ENCODE assay signal across 8 mouse cellular contexts in the genomic region with DNA sequence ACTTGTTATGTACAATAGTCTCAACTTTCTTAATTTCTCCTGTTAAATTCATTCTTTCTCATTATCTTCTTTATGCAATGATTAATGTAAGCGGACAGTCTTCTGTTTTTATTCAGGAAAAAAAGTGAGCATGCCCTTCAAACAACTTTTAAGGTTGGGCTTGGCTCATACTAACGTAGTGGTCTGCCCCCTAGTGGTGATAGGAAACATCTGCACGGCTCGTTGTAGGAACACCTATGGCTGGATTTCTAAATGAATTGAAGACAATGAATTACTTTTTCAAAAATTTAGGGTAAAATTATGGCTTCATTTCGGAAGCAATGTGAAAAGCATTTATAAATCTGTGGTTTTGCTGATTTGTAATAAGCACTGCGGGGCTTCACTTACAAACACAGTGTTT.
DNase-seq lines count a peak whose midpoint lies in the region; ATAC-seq and TF ChIP-seq lines count a peak whose summit lies in the region.

No protein-coding gene starts in this region.

- H3K9ac ChIP-seq in embryonic facial prominence, embryonic 14.5 days (ENCODE audit: low read depth, low read length), result no peak overlapping the region

- TF ChIP-seq CTCF in gastrocnemius, adult 2 months (IDR thresholded peaks at IDR 0.05), result peak; percentile 87
- TF ChIP-seq CTCF in spleen, adult 2 months (IDR thresholded peaks at IDR 0.05; ENCODE audit: extremely low read depth, insufficient read depth, insufficient read length, insufficient replicate concordance), result peak; percentile 12; the same call in 1 of the 2 replicates

- no peak for ATAC-seq in embryonic facial prominence, embryonic 14.5 days (ENCODE audit: low read depth)

- no peaks in the 10 kb centered on the region for H3K27me3 ChIP-seq in spleen, adult 2 months (ENCODE audit: control insufficient read depth, insufficient read depth, low read length)
- no peaks in the 10 kb centered on the region for H3K27me3 ChIP-seq in embryonic facial prominence, embryonic 14.5 days (replicated peaks; ENCODE audit: control insufficient read depth, insufficient read depth, low read length)

- no peak overlapping the region for H3K4me2 ChIP-seq in embryonic facial prominence, embryonic 14.5 days (ENCODE audit: low read depth, low read length)

- DNase-seq in gastrocnemius, adult 2 months, result peak; percentile 15
- no peak for DNase-seq in gastrocnemius, postnatal 10 days
- DNase-seq in spleen, adult 2 months (ENCODE audit: low read depth in 1 of 2, low spot score in 2 of 2), result no peak
- DNase-seq in spleen, postnatal 14 days (ENCODE audit: low spot score in 2 of 2), result no peak
- DNase-seq in embryonic facial prominence, embryonic 14.5 days (ENCODE audit: low spot score), result peak; percentile 84
- DNase-seq in left cerebral cortex, postnatal 4 days, result peak; percentile 7
- peak; percentile 9 for DNase-seq in right cerebral cortex, postnatal 14 days
- DNase-seq in yolk sac, embryonic 10.5 days (ENCODE audit: low spot score), result no peak

- no peaks in the 10 kb centered on the region for H3K9me3 ChIP-seq in embryonic facial prominence, embryonic 14.5 days (ENCODE audit: control insufficient read depth, low read length)

- H3K4me3 ChIP-seq in gastrocnemius, adult 2 months, result no peak overlapping the region
- H3K4me3 ChIP-seq in spleen, adult 2 months (ENCODE audit: extremely low read depth, insufficient read depth, insufficient read length), result no peak overlapping the region
- H3K4me3 ChIP-seq in embryonic facial prominence, embryonic 14.5 days (ENCODE audit: low read depth, low read length), result no peak overlapping the region

- WGBS in spleen, adult 2 months, result 19% methylated on average over 6 of the region's 6 CpGs
- WGBS in embryonic facial prominence, embryonic 14.5 days, result 10% methylated on average over 6 of the region's 6 CpGs

- no peaks in the 10 kb centered on the region for H3K4me1 ChIP-seq in spleen, adult 2 months (ENCODE audit: control insufficient read depth, insufficient read depth, insufficient read length)
- H3K4me1 ChIP-seq in embryonic facial prominence, embryonic 14.5 days (ENCODE audit: control insufficient read depth, insufficient read depth, low read length), result no peaks in the 10 kb centered on the region

- intact Hi-C loops in gastrocnemius, adult 2 months (cut with DNase I), result loop anchor here (5.0 to 10.0 kb wide), 2 partner anchors 340 to 582 kb away; no protein-coding TSS in a partner anchor
- intact Hi-C loops in left cerebral cortex, postnatal 4 days (cut with DNase I), result loop anchor here (5.0 kb wide), 1 partner anchor 585 kb away; no protein-coding TSS in a partner anchor

- no peak for TF ChIP-seq POLR2A in spleen, adult 2 months (IDR thresholded peaks at IDR 0.05; ENCODE audit: low read depth, low read length)

- no peak overlapping the region for H3K27ac ChIP-seq in gastrocnemius, adult 2 months
- H3K27ac ChIP-seq in spleen, adult 2 months (ENCODE audit: insufficient read depth, low read length), result no peak overlapping the region
- H3K27ac ChIP-seq in embryonic facial prominence, embryonic 14.5 days (replicated peaks; ENCODE audit: low read depth, low read length), result no peak overlapping the region

- no peaks in the 10 kb centered on the region for H3K36me3 ChIP-seq in spleen, adult 2 months (ENCODE audit: control insufficient read depth, insufficient read depth, low read length)
- H3K36me3 ChIP-seq in embryonic facial prominence, embryonic 14.5 days (ENCODE audit: control insufficient read depth, insufficient read depth, low read length), result no peaks in the 10 kb centered on the region

Comparison
In these comparisons a context has a peak if more than half of its experiments do, and no peak if none do; other contexts are left out.
1. DNase-seq: peak in gastrocnemius, adult 2 months (single experiment), embryonic facial prominence, embryonic 14.5 days (single experiment), left cerebral cortex, postnatal 4 days (single experiment) and right cerebral cortex, postnatal 14 days (single experiment); none in gastrocnemius, postnatal 10 days (single experiment), spleen, adult 2 months (0 of 2), spleen, postnatal 14 days (0 of 2) and yolk sac, embryonic 10.5 days (single experiment).